ENCODE assay signal across 23 mouse cellular contexts in genomic region chr6:38242833-38243232, GRCm38 (mm10). TPM values are rescaled to one million over a fixed set of nuclear protein-coding genes. Genes with fewer than 3 reads are reported as not detected.
DNase-seq lines count a peak whose midpoint lies in the region; ATAC-seq and TF ChIP-seq lines count a peak whose summit lies in the region.
"Had no signal": no experiment of that assay in that cellular context is flagged by ENCODE, and none has a peak within 500 bp of the region (broad histone marks: within the 10 kb centered on the region; RNA-seq: fewer than 3 reads in every experiment).

No protein-coding gene starts in this region.

- WGBS in kidney, embryonic 15.5 days, result 72% methylated on average over 5 of the region's 5 CpGs
- WGBS in lung, embryonic 16.5 days, result 54% methylated on average over 5 of the region's 5 CpGs

- TF ChIP-seq CTCF in Patski (IDR thresholded peaks at IDR 0.05), result no peak

- no peak overlapping the region for H3K9ac ChIP-seq in kidney, embryonic 15.5 days
- no peak overlapping the region for H3K9ac ChIP-seq in lung, embryonic 16.5 days (ENCODE audit: low read length)
- H3K9ac ChIP-seq: embryonic facial prominence, embryonic 12.5 days; heart, embryonic 13.5 days; hindbrain, embryonic 14.5 days; limb, embryonic 12.5 days; midbrain, embryonic 12.5 days; stomach, embryonic 15.5 days had no signal

- H3K9me3 ChIP-seq in kidney, embryonic 15.5 days (replicated peaks), result no peaks in the 10 kb centered on the region
- H3K9me3 ChIP-seq in lung, embryonic 16.5 days (ENCODE audit: control insufficient read depth, low read length), result no peaks in the 10 kb centered on the region
- H3K9me3 ChIP-seq: embryonic facial prominence, embryonic 12.5 days; heart, embryonic 13.5 days; limb, embryonic 12.5 days; megakaryocyte, embryonic 14.5 days; midbrain, embryonic 12.5 days; stomach, embryonic 15.5 days had no signal

- H3K27me3 ChIP-seq in kidney, embryonic 15.5 days, result no peaks in the 10 kb centered on the region
- no peaks in the 10 kb centered on the region for H3K27me3 ChIP-seq in lung, embryonic 16.5 days (ENCODE audit: control insufficient read depth, insufficient read depth, low read depth, low read length)
- H3K27me3 ChIP-seq in Patski, result no peaks in the 10 kb centered on the region
- H3K27me3 ChIP-seq: CH12.LX; embryonic facial prominence, embryonic 12.5 days; heart, embryonic 13.5 days; limb, embryonic 12.5 days; midbrain, embryonic 12.5 days; stomach, embryonic 15.5 days had no signal

- POLR2A ChIA-PET in Patski (lab: Charles Lee), result interaction anchor here (0.9 to 1.0 kb wide), 2 partner anchors 9 to 56 kb away, joined by 3 read pairs; partner anchors contain the start of gene Zc3hav1l

- no peak overlapping the region for H3K4me2 ChIP-seq in kidney, embryonic 15.5 days
- no peak overlapping the region for H3K4me2 ChIP-seq in lung, embryonic 16.5 days (ENCODE audit: low read depth, low read length)
- H3K4me2 ChIP-seq: embryonic facial prominence, embryonic 12.5 days; heart, embryonic 13.5 days; hindbrain, embryonic 14.5 days; limb, embryonic 12.5 days; liver, embryonic 11.5 days; midbrain, embryonic 12.5 days; stomach, embryonic 15.5 days had no signal

- ATAC-seq in kidney, embryonic 15.5 days (replicated peaks; ENCODE audit: low FRiP score), result no peak
- peak; percentile 74; the same call in 1 of the 2 replicates for ATAC-seq in lung, embryonic 16.5 days (ENCODE audit: low read depth)
- peak; percentile 23 for ATAC-seq in Patski
- ATAC-seq: intestine, postnatal 0 days had no signal

- H3K4me3 ChIP-seq in kidney, embryonic 15.5 days (replicated peaks), result no peak overlapping the region
- no peak overlapping the region for H3K4me3 ChIP-seq in lung, embryonic 16.5 days (ENCODE audit: low read length)
- H3K4me3 ChIP-seq: embryonic facial prominence, embryonic 12.5 days; heart, embryonic 13.5 days; limb, embryonic 12.5 days; megakaryocyte, embryonic 14.5 days; midbrain, embryonic 12.5 days; stomach, embryonic 15.5 days had no signal

- 0 out of 2 replicates have a peak overlapping the region, but pooled peaks have one; percentile 19 for H3K27ac ChIP-seq in kidney, embryonic 15.5 days
- no peak overlapping the region for H3K27ac ChIP-seq in lung, embryonic 16.5 days (ENCODE audit: low read length)
- H3K27ac ChIP-seq: embryonic facial prominence, embryonic 12.5 days; heart, embryonic 13.5 days; hindbrain, embryonic 14.5 days; limb, embryonic 12.5 days; midbrain, embryonic 12.5 days; stomach, embryonic 15.5 days had no signal

- in situ Hi-C loops in Patski (cut with MboI; ENCODE audit: low pct_unique_long_range_greater_than_20kb), result no loop called here

- CTCF ChIA-PET in Patski (lab: Charles Lee), result no interaction called here

- H3K36me3 ChIP-seq in kidney, embryonic 15.5 days, result no peaks in the 10 kb centered on the region
- no peaks in the 10 kb centered on the region for H3K36me3 ChIP-seq in lung, embryonic 16.5 days (ENCODE audit: control insufficient read depth, insufficient read depth, low read length)
- H3K36me3 ChIP-seq: embryonic facial prominence, embryonic 12.5 days; heart, embryonic 13.5 days; limb, embryonic 12.5 days; midbrain, embryonic 12.5 days; stomach, embryonic 15.5 days had no signal

- H3K4me1 ChIP-seq in kidney, embryonic 15.5 days, result peaks cover 37% of the 10 kb centered on the region
- peaks cover 3% of the 10 kb centered on the region; the same call in 1 of the 2 replicates for H3K4me1 ChIP-seq in lung, embryonic 16.5 days (replicated peaks; ENCODE audit: control insufficient read depth, insufficient read depth, low read length)

- DNase-seq in kidney, postnatal 10 days, result no peak
- no peak for DNase-seq in lung, adult 18-20 months
- no peak for DNase-seq in Patski (ENCODE audit: low read depth, low spot score)
- DNase-seq in fat pad, adult 2 months (ENCODE audit: extremely low read depth, low read depth, low spot score), result peak; percentile 50
- DNase-seq: adrenal gland, postnatal 25 days; cerebellum, adult 11-12 months; cerebellum, adult 9-11 months; embryo, embryonic 11 days; gastrocnemius, postnatal 10 days; heart, postnatal 10 days; right cerebral cortex, postnatal 25 days had no signal

RNA-seq across cellular contexts. Expression of gene D630045J12Rik, which starts 11.0 kb away (rescaled TPM):
- polyA plus RNA-seq in kidney, embryonic 15.5 days (2015; fragmentation: Nextera tagmentation; extraction: Ambion mirVana), result 6.7 and 7.8 TPM in 2 replicates
- polyA plus RNA-seq in lung, embryonic 16.5 days (2015; fragmentation: Nextera tagmentation; extraction: Ambion mirVana), result 2.6 and 2.9 TPM in 2 replicates
- polyA plus RNA-seq in Patski (2021), result 6.5 TPM

RNA-seq across cellular contexts. Expression of gene Zc3hav1l, which starts 56.2 kb away (rescaled TPM):
- 9.9 TPM in 2 replicates for polyA plus RNA-seq in kidney, embryonic 15.5 days (2015; fragmentation: Nextera tagmentation; extraction: Ambion mirVana)
- 7.3 and 8.7 TPM in 2 replicates for polyA plus RNA-seq in lung, embryonic 16.5 days (2015; fragmentation: Nextera tagmentation; extraction: Ambion mirVana)
- 4.0 TPM for polyA plus RNA-seq in Patski (2021)
